Mouse (Mus musculus) thymus, adult 2 months (tissue): ENCODE results near the gene Cacna2d2.

Experiments
- CTCF ChIP-seq: fragments of 200-500 bp; IDR thresholded peaks from 2 replicates; pipeline ENCODE4 v1.5.1; 2012; ENCODE audit warnings: mild to moderate bottlenecking, control low read depth, low read length, moderate library complexity, borderline replicate concordance; ENCODE audit not compliant: control insufficient read depth, poor library complexity, insufficient read depth; ENCODE audit errors: extremely low read depth
- POLR2A ChIP-seq: fragments of 200-500 bp; IDR thresholded peaks from 2 replicates; pipeline ENCODE4 v1.6.1; 2012; ENCODE audit warnings: mild to moderate bottlenecking, low read length, control low read depth, moderate library complexity; ENCODE audit not compliant: control insufficient read depth, poor library complexity, insufficient read depth; ENCODE audit errors: extremely low read depth

DNA sequence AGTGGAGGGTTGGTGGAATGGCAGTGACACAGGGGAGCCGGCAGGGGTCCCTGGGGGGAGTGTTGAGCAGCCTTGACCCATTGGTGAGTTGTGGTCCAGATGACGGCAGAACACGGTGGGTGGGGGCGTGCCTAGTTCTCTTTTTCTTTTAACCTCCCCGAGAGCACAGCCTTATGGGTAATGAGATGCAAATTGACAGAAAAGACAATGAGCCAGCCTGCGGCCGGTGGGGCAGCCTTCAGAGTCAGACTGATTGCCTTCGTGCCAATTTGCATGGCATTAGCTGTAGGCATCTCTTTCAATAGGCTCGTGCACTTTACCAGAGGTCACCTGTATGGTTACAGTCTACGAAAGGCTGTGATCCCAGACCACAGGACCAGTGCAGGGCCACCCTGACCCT lies 86.7 kb downstream of the Cacna2d2 start:
- TF ChIP-seq POLR2A (no peak), CTCF (no peak)
